Mouse (Mus musculus) megakaryocyte-erythroid progenitor cell, adult 5-6 weeks (primary cell): Measurements from ENCODE around the gene Olfr532. TPM values are rescaled to one million over a fixed set of nuclear protein-coding genes. Genes with fewer than 3 reads are reported as not detected.
"Not testable (repeated sequence)": the region's sequence is repeated elsewhere in the genome, so short reads cannot be mapped to it uniquely, and the experiment has no call there.

Source experiments
- ATAC-seq: replicated peaks from 2 replicates; pipeline ENCODE4 v1.8.0; 2016; ENCODE audit warnings: mild to moderate bottlenecking, inconsistent platforms; ENCODE audit not compliant: severe bottlenecking, poor library complexity, low FRiP score, low TSS enrichment
- total RNA-seq, 2 experiments: library from RNA; stranded (forward) in 1 of 2; stranded (reverse) in 1 of 2; fragments of 200-1000, 215-1000 nt in 1 of 2; fragments of >200 nt in 1 of 2; fragmentation: Nextera tagmentation in 1 of 2; gene quantifications; 2 replicates each; pipeline ENCODE4 v1.2.3; 2014 to 2017

The Olfr532 gene
- total RNA-seq (2014; fragmentation: Nextera tagmentation) (not detected in 2 replicates), total RNA-seq (2017) (not detected in 2 replicates)

DNA sequence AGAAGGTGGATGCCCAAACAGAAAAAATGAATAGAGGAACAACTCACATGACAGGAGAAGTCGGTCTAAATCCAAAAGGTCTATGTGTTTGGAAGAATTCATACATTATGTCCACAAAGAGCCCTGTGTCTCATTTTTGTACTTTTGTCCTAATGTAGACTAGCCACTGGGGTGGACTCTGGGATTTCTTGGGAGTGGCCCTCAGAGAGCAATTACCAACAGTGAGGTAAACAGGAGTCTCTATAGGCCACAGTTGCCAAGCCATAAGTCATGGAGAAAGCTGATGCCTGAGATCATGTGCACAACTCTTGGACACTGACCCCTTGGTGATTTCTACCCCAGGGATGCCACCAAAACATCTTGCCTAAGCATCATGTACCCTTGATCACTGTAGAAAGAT is at the start of gene Olfr532:
Gene Olfr532 (minus strand): TSS at position 101 of the 400 bp plus-strand sequence.
- ATAC-seq = no peak

DNA sequence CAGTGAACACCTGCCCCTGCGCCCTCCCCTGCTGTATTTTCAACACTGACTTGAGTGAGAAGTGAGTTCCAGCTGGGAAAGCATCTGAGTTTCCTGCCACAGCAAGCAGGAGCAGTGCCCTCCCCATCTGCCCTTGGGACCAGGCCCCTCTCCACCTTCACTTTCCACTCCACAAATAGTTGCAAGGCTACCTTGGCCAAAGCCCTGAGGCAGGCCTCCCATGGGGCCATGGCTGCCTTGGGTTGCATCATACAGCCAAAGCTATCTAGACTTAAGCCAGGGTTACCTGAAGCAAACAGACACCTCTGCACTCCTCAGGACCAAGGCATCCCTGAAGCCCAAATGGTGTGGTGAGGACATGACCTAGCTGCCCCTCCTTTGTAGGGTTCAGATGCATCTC is 41.6 kb upstream of the Olfr532 start, which contains the start of gene Olfr533:
Gene Olfr533 (plus strand): TSS at position 301 of the 400 bp plus-strand sequence.
- ATAC-seq = not testable (repeated sequence)

DNA sequence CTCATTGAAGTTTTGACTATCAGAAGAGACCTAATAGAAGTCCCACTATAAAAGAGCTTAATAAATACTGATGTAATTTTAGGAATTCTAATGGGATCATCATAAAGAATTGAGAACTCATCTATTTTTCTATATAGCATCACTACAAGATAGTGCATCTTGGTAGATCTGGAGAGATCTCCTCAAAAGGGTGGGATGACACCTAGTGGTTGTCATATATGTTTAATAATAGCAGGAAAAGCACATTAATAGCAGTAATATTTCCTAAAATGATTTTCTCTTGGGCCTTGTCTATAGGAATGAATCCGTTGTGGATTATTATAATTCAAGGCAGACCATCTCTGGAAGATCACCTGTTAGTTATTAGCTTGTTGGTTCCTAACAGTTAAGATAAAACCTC is 21.7 kb upstream of the Olfr532 start:
- no peak for ATAC-seq

DNA sequence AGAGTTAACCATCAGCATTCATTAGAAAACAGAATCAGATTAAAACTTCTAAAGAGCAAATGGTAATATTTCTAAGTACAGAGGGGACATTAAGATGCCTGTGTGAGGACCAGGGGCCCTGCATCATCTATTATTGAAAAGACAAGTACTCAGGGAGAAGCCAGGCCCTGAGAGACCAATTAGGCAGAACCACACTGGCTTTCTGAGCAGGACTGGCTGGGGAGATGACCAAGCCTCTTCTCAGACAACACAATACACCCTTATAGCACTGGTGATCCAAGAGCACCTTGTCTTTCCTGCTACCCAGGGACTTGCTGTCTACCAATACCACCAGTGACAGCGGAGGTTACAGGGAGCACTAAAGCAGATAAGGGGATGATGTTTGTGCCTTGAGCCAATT is 18.6 kb downstream of the Olfr532 start, which contains the start of gene Olfr531:
Gene Olfr531 (minus strand): TSS at position 101 of the 400 bp plus-strand sequence.
- ATAC-seq = no peak

DNA sequence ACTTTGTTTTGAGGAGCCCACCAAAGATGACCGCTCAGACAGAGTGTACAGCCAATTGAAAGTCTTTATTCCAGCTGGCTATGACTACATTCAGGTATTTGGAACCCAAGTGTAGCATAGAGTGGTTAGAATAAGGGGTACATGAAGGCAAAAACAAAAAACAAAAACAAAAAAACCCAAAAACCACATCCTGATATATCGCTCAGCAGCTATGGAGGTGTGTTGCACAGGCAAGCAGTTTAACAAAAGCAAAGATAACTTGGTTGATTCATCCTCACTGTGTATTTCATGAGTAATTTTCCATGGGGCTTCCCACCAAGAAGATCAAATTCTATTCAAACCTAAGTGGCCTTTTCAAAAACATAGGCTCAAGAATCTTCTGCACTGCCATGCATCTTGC is 44.5 kb downstream of the Olfr532 start:
- no peak for ATAC-seq

DNA sequence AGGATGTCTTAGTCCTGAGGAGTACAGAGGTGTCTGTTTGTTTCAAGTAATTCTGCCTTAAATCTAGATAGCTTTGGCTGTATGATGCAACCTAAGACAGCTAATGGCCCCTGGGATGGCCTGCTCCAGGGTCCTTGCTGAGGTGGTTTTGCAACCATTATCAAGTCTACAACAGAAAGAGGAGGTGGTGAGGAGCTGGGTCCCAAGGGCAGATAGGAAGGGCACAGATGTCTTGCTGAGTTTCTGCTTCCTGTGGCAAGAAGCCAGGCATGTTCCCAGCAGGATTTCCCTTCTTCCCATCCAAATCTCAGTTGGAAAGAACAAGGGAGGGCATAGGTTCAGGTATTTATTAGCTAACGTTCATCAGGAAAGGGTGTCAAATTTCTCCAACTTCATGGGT is 45.2 kb downstream of the Olfr532 start, which contains the start of gene Olfr530:
Gene Olfr530 (minus strand): TSS at position 101 of the 400 bp plus-strand sequence.
- ATAC-seq = no peak

DNA sequence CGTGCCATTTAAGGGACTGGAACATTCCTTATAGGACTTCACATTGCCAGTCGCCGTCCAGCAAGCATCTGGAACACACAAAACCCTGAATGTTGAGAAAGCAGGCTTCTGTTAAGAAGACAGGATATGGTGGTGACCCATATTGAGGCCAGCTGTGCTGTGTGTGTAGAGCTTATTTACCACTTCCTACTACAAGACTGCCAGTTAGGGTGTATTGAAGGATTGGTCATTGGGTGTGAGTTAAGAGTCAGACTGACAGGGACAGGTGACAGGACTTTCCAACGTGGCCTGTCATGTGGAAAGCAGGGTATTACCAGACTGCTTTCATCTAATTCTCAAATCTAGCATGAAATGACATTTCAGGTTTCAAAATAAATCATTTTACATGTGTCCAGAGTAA is 47.1 kb downstream of the Olfr532 start:
- no peak for ATAC-seq

Other genes with a start within 250 kb of the Olfr532 start
- not detected in 2 replicates for gene Olfr523, start 248.4 kb downstream of the Olfr532 start, total RNA-seq (2014; fragmentation: Nextera tagmentation)
- not detected in 2 replicates for gene Olfr523, start 248.4 kb downstream of the Olfr532 start, total RNA-seq (2017)
- not detected in 2 replicates for gene Olfr524, start 215.7 kb downstream of the Olfr532 start, total RNA-seq (2014; fragmentation: Nextera tagmentation)
- gene Olfr524, start 215.7 kb downstream of the Olfr532 start, total RNA-seq (2017) = not detected in 2 replicates
- not detected in 2 replicates for gene Cd163l1, start 203.4 kb downstream of the Olfr532 start, total RNA-seq (2014; fragmentation: Nextera tagmentation)
- gene Cd163l1, start 203.4 kb downstream of the Olfr532 start, total RNA-seq (2017) = 0.19 TPM in 1 of 2 replicates, not detected in the other
- not detected in 2 replicates for gene 5830411N06Rik, start 174.4 kb downstream of the Olfr532 start, total RNA-seq (2014; fragmentation: Nextera tagmentation)
- not detected in 2 replicates for gene 5830411N06Rik, start 174.4 kb downstream of the Olfr532 start, total RNA-seq (2017)
- not detected in 2 replicates for gene Olfr525, start 100.8 kb downstream of the Olfr532 start, total RNA-seq (2014; fragmentation: Nextera tagmentation)
- gene Olfr525, start 100.8 kb downstream of the Olfr532 start, total RNA-seq (2017) = not detected in 2 replicates
- gene Olfr527, start 87.6 kb downstream of the Olfr532 start, total RNA-seq (2014; fragmentation: Nextera tagmentation) = not detected in 2 replicates
- gene Olfr527, start 87.6 kb downstream of the Olfr532 start, total RNA-seq (2017) = not detected in 2 replicates
- gene Olfr60, start 60.0 kb downstream of the Olfr532 start, total RNA-seq (2014; fragmentation: Nextera tagmentation) = not detected in 2 replicates
- not detected in 2 replicates for gene Olfr60, start 60.0 kb downstream of the Olfr532 start, total RNA-seq (2017)
- gene Olfr530, start 45.3 kb downstream of the Olfr532 start, total RNA-seq (2014; fragmentation: Nextera tagmentation) = not detected in 2 replicates
- gene Olfr530, start 45.3 kb downstream of the Olfr532 start, total RNA-seq (2017) = not detected in 2 replicates
- gene Olfr531, start 18.7 kb downstream of the Olfr532 start, total RNA-seq (2014; fragmentation: Nextera tagmentation) = not detected in 2 replicates
- gene Olfr531, start 18.7 kb downstream of the Olfr532 start, total RNA-seq (2017) = not detected in 2 replicates
- gene Olfr533, start 41.7 kb upstream of the Olfr532 start, total RNA-seq (2014; fragmentation: Nextera tagmentation) = not detected in 2 replicates
- gene Olfr533, start 41.7 kb upstream of the Olfr532 start, total RNA-seq (2017) = not detected in 2 replicates
- gene Olfr535, start 62.6 kb upstream of the Olfr532 start, total RNA-seq (2014; fragmentation: Nextera tagmentation) = not detected in 2 replicates
- not detected in 2 replicates for gene Olfr535, start 62.6 kb upstream of the Olfr532 start, total RNA-seq (2017)
- not detected in 2 replicates for gene Olfr536, start 85.8 kb upstream of the Olfr532 start, total RNA-seq (2014; fragmentation: Nextera tagmentation)
- not detected in 2 replicates for gene Olfr536, start 85.8 kb upstream of the Olfr532 start, total RNA-seq (2017)
- not detected in 2 replicates for gene Olfr538, start 146.2 kb upstream of the Olfr532 start, total RNA-seq (2014; fragmentation: Nextera tagmentation)
- not detected in 2 replicates for gene Olfr538, start 146.2 kb upstream of the Olfr532 start, total RNA-seq (2017)
- gene Olfr46, start 179.6 kb upstream of the Olfr532 start, total RNA-seq (2014; fragmentation: Nextera tagmentation) = not detected in 2 replicates
- gene Olfr46, start 179.6 kb upstream of the Olfr532 start, total RNA-seq (2017) = not detected in 2 replicates
- not detected in 2 replicates for gene Olfr61, start 207.3 kb upstream of the Olfr532 start, total RNA-seq (2014; fragmentation: Nextera tagmentation)
- not detected in 2 replicates for gene Olfr61, start 207.3 kb upstream of the Olfr532 start, total RNA-seq (2017)
- not detected in 2 replicates for gene Olfr53, start 224.8 kb upstream of the Olfr532 start, total RNA-seq (2014; fragmentation: Nextera tagmentation)
- not detected in 2 replicates for gene Olfr53, start 224.8 kb upstream of the Olfr532 start, total RNA-seq (2017)
- gene Olfr539, start 238.3 kb upstream of the Olfr532 start, total RNA-seq (2014; fragmentation: Nextera tagmentation) = not detected in 2 replicates
- gene Olfr539, start 238.3 kb upstream of the Olfr532 start, total RNA-seq (2017) = not detected in 2 replicates